20 mouse cellular contexts compared by ENCODE assay signal in genomic region chr16:23201498-23201897, GRCm38 (mm10). TPM values are rescaled to one million over a fixed set of nuclear protein-coding genes. Genes with fewer than 3 reads are reported as not detected.
"Had no signal": no experiment of that assay in that cellular context is flagged by ENCODE, and none has a peak within 500 bp of the region (broad histone marks: within the 10 kb centered on the region; RNA-seq: fewer than 3 reads in every experiment).

No protein-coding gene starts in this region.

- DNase-seq: retina, postnatal 1 day; right cerebral cortex, adult 18-20 months; right cerebral cortex, postnatal 14 days; right cerebral cortex, postnatal 25 days; right cerebral cortex, postnatal 4 days; spleen, adult 18-20 months; thymus, adult 18-20 months; thymus, adult 2 months; thymus, postnatal 14 days; thymus, postnatal 25 days; thymus, postnatal 36 days; thymus, postnatal 4 days had no signal

- H3K36me3 ChIP-seq: neural tube, embryonic 13.5 days; neural tube, embryonic 15.5 days; stomach, embryonic 15.5 days had no signal

- H3K9ac ChIP-seq: neural tube, embryonic 13.5 days; neural tube, embryonic 15.5 days; stomach, embryonic 15.5 days had no signal

- H3K4me3 ChIP-seq: neural tube, embryonic 13.5 days; neural tube, embryonic 15.5 days; stomach, embryonic 15.5 days had no signal

- H3K27ac ChIP-seq: neural tube, embryonic 13.5 days; neural tube, embryonic 15.5 days; stomach, embryonic 15.5 days; stomach, postnatal 0 days had no signal

- H3K9me3 ChIP-seq: neural tube, embryonic 13.5 days; neural tube, embryonic 15.5 days; stomach, embryonic 15.5 days had no signal

- H3K4me2 ChIP-seq: neural tube, embryonic 13.5 days; neural tube, embryonic 15.5 days; stomach, embryonic 15.5 days had no signal

- H3K27me3 ChIP-seq: neural tube, embryonic 13.5 days; neural tube, embryonic 15.5 days; stomach, embryonic 15.5 days had no signal

- H3K4me1 ChIP-seq: neural tube, embryonic 13.5 days; neural tube, embryonic 15.5 days; stomach, embryonic 15.5 days had no signal

RNA-seq across cellular contexts. Expression of gene Adipoq, which starts 55.2 kb away (rescaled TPM):
- total RNA-seq: neutrophil, adult 5-6 weeks had no signal
- polyA plus RNA-seq: neural tube, embryonic 13.5 days; neural tube, embryonic 14.5 days; stomach, embryonic 14.5 days; stomach, embryonic 15.5 days; stomach, embryonic 16.5 days; stomach, postnatal 0 days had no signal
